Mouse (Mus musculus): ENCODE results near the gene Pibf1. TPM values are rescaled to one million over a fixed set of nuclear protein-coding genes. Genes with fewer than 3 reads are reported as not detected.

Pibf1 gene
- polyA plus RNA-seq, 1 experiment, result 13.0 TPM

DNA sequence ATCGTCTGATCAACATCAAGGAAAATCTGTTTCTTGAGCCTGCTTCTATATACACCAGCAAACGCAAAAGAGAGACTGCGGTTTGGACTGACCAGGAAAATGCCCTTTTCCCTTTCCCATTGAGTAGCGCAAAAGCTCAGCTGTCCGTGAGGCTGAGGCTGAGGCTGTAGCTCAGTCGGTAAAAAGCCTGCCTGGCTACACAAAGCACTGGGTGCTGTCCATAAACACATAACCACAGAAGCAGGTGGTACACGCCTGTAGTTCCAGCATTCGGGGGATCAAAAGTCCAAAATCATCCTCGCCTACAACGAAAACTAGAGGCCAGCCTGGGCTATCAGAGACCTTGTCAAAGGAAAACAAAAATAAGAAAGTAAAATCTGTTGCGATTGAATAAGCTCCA, 141.3 kb downstream of the Pibf1 start:
- Histone ChIP-seq H3K27ac (ENCODE audit: insufficient read depth, low read depth, low read length) (no peak overlapping the region), H3K4me1 (ENCODE audit: control insufficient read depth, insufficient read depth, low read length) (no peaks in the 10 kb centered on the region), H3K4me3 (ENCODE audit: insufficient read depth, low read length) (no peak overlapping the region)
- TF ChIP-seq CTCF (IDR thresholded peaks at IDR 0.05; ENCODE audit: low read depth, low read length) (no peak), POLR2A (IDR thresholded peaks at IDR 0.05; ENCODE audit: borderline replicate concordance, low read depth, low read length) (no peak)

DNA sequence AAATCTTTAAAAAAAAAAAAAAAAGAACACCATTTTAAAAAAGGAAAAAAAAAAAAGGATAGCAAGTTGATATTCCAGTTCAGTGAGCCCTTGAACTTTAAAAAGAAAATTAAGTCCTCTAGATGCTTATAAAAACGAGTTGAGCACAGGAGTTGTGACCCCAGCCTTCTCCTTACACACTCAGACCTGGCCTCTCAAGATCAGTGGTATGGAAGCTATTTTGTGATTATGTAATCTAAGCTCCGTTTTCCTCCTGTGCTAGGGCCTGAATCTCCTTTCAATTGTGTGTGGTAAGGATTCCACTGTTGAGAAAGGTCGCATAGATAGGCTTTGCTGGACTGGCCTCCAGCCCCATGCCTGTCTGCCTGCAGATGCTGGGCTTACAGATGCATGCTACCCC, 145.3 kb downstream of the Pibf1 start:
- Histone ChIP-seq H3K4me3 (ENCODE audit: insufficient read depth, low read length) (no peak overlapping the region), H3K4me1 (ENCODE audit: control insufficient read depth, insufficient read depth, low read length) (no peaks in the 10 kb centered on the region), H3K27ac (ENCODE audit: insufficient read depth, low read depth, low read length) (no peak overlapping the region)
- TF ChIP-seq CTCF (IDR thresholded peaks at IDR 0.05; ENCODE audit: low read depth, low read length) (no peak), POLR2A (IDR thresholded peaks at IDR 0.05; ENCODE audit: borderline replicate concordance, low read depth, low read length) (no peak)

DNA sequence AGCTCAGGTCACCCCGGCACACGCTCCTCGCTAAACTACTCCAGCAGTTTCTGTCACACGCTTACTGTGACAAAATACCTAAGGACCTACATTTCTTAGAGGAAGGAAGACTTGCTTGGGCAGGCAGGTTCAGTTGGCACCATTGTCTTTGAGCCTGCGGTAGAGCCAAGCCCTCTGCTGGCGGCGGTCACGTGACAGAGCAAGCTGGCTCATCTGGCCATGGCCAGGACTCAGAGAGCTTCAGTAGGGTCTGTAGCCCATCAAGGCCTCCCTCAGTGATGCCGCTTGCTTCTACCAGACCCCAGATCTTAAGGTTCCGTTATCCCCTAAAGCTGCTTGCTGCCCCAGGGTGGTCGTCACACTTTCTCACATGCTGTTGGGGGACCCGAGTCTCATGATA, 162.8 kb downstream of the Pibf1 start:
- H3K4me3 ChIP-seq (ENCODE audit: insufficient read depth, low read length), result no peak overlapping the region
- no peaks in the 10 kb centered on the region for H3K4me1 ChIP-seq (ENCODE audit: control insufficient read depth, insufficient read depth, low read length)
- H3K27ac ChIP-seq (ENCODE audit: insufficient read depth, low read depth, low read length), result no peak overlapping the region
- TF ChIP-seq POLR2A (IDR thresholded peaks at IDR 0.05; ENCODE audit: borderline replicate concordance, low read depth, low read length) (no peak), CTCF (IDR thresholded peaks at IDR 0.05; ENCODE audit: low read depth, low read length) (no peak)

DNA sequence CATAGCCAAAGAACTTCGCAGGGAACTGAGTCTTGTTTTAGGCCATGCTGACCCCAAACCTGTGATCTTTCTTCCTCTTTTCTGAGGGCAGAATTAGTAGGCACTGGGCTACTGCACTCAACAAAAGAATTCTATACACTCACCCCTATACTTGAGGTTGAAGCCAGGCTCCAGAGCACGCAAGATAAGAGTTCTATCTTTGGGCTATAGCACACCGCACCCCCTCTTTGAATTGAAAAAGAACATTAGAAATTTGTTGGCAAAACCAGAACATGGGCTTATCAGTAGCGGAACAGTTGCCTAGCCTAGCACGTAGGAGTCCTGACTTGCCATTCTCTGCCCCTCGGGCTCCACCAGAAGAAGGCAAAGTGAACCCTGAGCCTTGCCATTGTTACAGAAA, 164.6 kb downstream of the Pibf1 start:
- TF ChIP-seq CTCF (IDR thresholded peaks at IDR 0.05; ENCODE audit: low read depth, low read length), result no peak
- TF ChIP-seq POLR2A (IDR thresholded peaks at IDR 0.05; ENCODE audit: borderline replicate concordance, low read depth, low read length), result no peak
- Histone ChIP-seq H3K27ac (ENCODE audit: insufficient read depth, low read depth, low read length) (no peak overlapping the region), H3K4me1 (ENCODE audit: control insufficient read depth, insufficient read depth, low read length) (no peaks in the 10 kb centered on the region), H3K4me3 (ENCODE audit: insufficient read depth, low read length) (no peak overlapping the region)

DNA sequence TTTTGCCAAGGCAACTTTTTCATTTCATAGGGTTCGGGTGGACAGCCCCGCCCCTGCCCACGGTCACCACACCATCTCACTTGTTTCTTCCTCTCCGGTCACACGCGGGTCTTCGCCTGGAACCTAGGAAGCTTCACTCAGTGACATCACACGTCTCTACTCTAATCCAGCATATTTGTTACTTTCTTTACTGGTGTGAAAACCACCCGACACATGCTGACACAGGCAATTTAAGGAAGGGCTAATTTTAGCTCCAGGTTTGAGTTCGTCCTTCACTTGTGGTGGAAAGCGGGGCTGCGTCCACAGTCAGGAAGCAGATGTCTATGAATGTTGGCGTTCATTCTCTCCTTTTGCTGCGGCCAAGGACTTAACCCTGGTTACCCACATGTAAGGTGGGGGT, 166.6 kb downstream of the Pibf1 start:
- TF ChIP-seq POLR2A (IDR thresholded peaks at IDR 0.05; ENCODE audit: borderline replicate concordance, low read depth, low read length) (no peak), CTCF (IDR thresholded peaks at IDR 0.05; ENCODE audit: low read depth, low read length) (no peak)
- Histone ChIP-seq H3K4me3 (ENCODE audit: insufficient read depth, low read length) (no peak overlapping the region), H3K27ac (ENCODE audit: insufficient read depth, low read depth, low read length) (no peak overlapping the region), H3K4me1 (ENCODE audit: control insufficient read depth, insufficient read depth, low read length) (no peaks in the 10 kb centered on the region)

DNA sequence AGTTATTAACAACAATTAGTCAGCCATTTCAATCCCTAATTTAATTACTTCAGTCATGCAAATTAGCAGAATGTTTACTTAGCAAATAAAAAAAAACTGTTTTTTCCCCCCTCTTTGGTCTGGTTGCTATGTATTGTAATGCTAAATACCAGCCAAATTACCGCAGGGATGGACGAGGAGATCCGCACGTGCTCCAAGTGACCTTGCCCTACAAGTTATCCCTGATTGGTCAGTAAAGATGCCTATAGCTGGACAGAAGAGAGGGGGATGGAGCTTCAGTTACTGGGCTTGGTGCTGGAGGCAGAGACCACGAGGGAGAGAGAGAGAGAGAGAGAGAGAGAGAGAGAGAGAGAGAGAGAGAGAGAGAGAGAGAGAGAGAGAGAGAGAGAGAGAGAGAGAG, 167.5 kb downstream of the Pibf1 start:
- Histone ChIP-seq H3K4me3 (ENCODE audit: insufficient read depth, low read length) (no peak overlapping the region), H3K4me1 (ENCODE audit: control insufficient read depth, insufficient read depth, low read length) (no peaks in the 10 kb centered on the region), H3K27ac (ENCODE audit: insufficient read depth, low read depth, low read length) (no peak overlapping the region)
- no peak for TF ChIP-seq POLR2A (IDR thresholded peaks at IDR 0.05; ENCODE audit: borderline replicate concordance, low read depth, low read length)
- TF ChIP-seq CTCF (IDR thresholded peaks at IDR 0.05; ENCODE audit: low read depth, low read length), result no peak

DNA sequence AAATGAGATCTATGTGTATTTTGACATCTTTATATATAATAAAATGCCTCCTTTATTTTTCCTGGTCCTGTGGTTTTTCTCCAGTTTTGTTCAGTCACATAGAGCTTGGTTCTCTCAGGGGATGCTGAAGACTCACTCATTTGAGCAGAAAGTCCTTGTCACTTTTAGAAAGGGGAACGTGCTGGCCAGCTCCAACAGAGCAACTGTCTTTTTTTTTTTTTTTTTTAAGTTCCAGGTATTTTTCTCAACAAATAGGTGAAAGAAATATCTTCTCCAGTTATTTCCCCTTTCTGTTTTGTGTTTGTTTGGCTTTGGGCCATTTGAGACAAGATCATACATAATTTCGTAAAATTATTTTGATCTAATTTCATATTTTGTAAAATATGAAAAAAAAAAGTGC, 174.8 kb downstream of the Pibf1 start:
- no peak for TF ChIP-seq POLR2A (IDR thresholded peaks at IDR 0.05; ENCODE audit: borderline replicate concordance, low read depth, low read length)
- no peak for TF ChIP-seq CTCF (IDR thresholded peaks at IDR 0.05; ENCODE audit: low read depth, low read length)
- Histone ChIP-seq H3K4me1 (ENCODE audit: control insufficient read depth, insufficient read depth, low read length) (no peaks in the 10 kb centered on the region), H3K4me3 (ENCODE audit: insufficient read depth, low read length) (no peak overlapping the region), H3K27ac (ENCODE audit: insufficient read depth, low read depth, low read length) (no peak overlapping the region)

DNA sequence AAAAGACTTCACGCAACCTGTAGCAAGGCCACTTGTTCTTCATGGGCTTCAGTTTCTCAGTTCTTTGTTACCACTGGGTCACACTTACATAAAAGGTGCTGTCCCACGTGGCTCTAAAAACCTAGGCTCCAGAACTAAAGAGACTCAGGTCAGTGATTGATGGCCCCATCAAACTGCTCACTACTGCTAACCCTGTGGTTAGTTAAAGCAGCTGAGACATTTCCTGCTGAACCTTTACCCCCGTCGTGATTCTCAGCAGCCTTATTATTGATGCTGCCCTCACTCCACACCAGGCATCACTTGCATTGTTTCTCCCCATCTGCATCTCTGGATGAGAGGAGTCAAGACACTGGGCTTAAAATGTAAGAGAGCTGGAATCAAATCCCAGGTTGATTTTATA, 176.6 kb downstream of the Pibf1 start:
- TF ChIP-seq POLR2A (IDR thresholded peaks at IDR 0.05; ENCODE audit: borderline replicate concordance, low read depth, low read length) (no peak), CTCF (IDR thresholded peaks at IDR 0.05; ENCODE audit: low read depth, low read length) (no peak)

DNA sequence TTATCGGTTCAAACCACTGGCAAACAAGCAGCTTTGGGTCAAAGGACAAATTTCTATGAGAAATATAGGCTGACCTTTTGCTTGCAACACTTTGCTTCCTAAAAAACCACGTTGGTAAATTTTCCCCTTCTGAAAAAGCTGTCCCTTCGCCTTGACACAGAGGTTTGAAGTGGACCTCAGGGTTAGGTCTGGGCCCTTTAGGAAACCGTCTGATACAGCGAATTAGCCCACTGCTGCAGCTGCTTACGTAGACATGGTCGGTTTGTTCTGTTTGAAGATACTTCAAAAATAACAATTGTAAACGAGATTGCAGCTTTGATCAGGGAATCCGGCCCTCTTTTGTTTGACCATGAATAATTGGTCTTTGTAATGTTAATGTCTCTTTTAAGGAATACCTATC, 179.1 kb downstream of the Pibf1 start:
- no peak for TF ChIP-seq POLR2A (IDR thresholded peaks at IDR 0.05; ENCODE audit: borderline replicate concordance, low read depth, low read length)
- no peak for TF ChIP-seq CTCF (IDR thresholded peaks at IDR 0.05; ENCODE audit: low read depth, low read length)
- H3K4me3 ChIP-seq (ENCODE audit: insufficient read depth, low read length), result no peak overlapping the region
- no peaks in the 10 kb centered on the region for H3K4me1 ChIP-seq (ENCODE audit: control insufficient read depth, insufficient read depth, low read length)
- no peak overlapping the region for H3K27ac ChIP-seq (ENCODE audit: insufficient read depth, low read depth, low read length)

More for the DNA sequence above, 176.6 kb downstream of the Pibf1 start:
- Histone ChIP-seq H3K27ac (ENCODE audit: insufficient read depth, low read depth, low read length) (no peak overlapping the region), H3K4me3 (ENCODE audit: insufficient read depth, low read length) (no peak overlapping the region), H3K4me1 (ENCODE audit: control insufficient read depth, insufficient read depth, low read length) (no peaks in the 10 kb centered on the region)

DNA sequence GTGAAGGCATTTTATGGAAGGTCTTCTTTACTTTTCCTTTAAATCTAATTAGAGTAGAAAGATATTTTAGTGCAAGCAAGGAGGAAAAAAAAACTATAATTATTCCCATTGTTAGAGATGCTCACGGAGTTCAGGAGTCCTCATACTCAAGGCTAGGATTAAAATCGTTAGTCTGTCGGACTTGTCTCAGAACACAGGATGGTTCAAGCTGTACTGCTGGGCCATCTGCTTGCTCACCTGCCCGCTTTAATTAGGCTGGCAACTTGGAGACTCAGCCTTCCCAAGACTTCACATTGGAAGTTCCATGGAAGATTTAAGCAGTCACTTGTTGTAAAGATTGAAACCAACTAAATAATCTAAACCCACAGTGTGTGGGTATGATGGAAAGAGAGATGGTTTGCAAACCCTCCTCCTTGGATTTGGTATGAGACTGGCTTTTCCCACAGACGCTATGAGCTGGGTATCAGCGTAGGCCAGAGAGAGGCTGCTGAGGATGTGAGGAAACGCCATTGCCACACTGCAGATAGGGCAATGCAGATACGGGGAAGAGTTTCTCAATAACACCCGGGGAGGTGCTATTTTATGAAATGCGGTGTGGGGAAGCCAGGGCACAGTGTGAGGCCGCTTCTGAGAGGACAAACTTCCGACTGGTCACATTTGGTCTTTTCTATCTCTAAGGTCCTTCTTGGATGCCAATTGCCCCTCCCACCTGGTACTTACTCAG, 179.7 kb downstream of the Pibf1 start:
- TF ChIP-seq POLR2A (IDR thresholded peaks at IDR 0.05; ENCODE audit: borderline replicate concordance, low read depth, low read length) (no peak), CTCF (IDR thresholded peaks at IDR 0.05; ENCODE audit: low read depth, low read length) (no peak)
- H3K4me1 ChIP-seq (ENCODE audit: control insufficient read depth, insufficient read depth, low read length), result no peaks in the 10 kb centered on the region
- no peak overlapping the region for H3K27ac ChIP-seq (ENCODE audit: insufficient read depth, low read depth, low read length)
- no peak overlapping the region for H3K4me3 ChIP-seq (ENCODE audit: insufficient read depth, low read length)
